Mouse (Mus musculus) spleen, adult 2 months (tissue): ENCODE data around the gene Bpifb9b.
"Not testable (repeated sequence)": the region's sequence is repeated elsewhere in the genome, so short reads cannot be mapped to it uniquely, and the experiment has no call there.

Experiments
- CTCF ChIP-seq: fragments of 200-500 bp; IDR thresholded peaks from 2 replicates; pipeline ENCODE4 v1.5.1; 2011; ENCODE audit warnings: mild to moderate bottlenecking, inconsistent platforms; ENCODE audit not compliant: insufficient read depth, insufficient read length, insufficient replicate concordance; ENCODE audit errors: extremely low read depth
- POLR2A ChIP-seq: fragments of 200-500 bp; IDR thresholded peaks from 2 replicates; pipeline ENCODE4 v1.6.1; 2011; ENCODE audit warnings: low read depth, low read length, inconsistent platforms

DNA sequence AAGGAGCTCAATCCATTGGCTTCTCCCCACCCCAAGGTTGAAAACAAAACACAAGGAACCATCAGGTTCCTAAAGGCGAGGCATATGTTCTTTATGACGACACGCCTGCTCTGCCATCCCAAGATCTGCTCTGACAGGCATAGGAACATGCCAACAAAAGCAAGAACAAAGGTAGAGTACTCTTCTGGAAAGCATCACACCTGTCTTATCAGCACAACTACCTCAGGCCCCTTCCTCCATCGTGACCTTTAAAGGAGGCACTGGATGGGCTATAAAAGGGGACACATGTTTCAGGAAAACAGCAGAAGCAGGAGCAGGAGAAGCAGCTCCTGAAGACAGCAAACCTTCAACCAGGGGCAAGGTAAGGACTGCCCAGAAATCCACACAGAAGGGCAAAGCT, at the start of gene Bpifb9b:
- not testable (repeated sequence) for TF ChIP-seq POLR2A, CTCF
